Mouse (Mus musculus) neural tube, embryonic 14.5 days (tissue): ENCODE data around the gene Nfs1. TPM values are rescaled to one million over a fixed set of nuclear protein-coding genes. Genes with fewer than 3 reads are reported as not detected.

Source experiments
- ATAC-seq: fragments of 200-750 bp; cut with Nextera tagmentation; 2 replicates; pipeline ENCODE4 v1.8.0; 2017; ENCODE audit warnings: low read depth, mild to moderate bottlenecking, moderate TSS enrichment, moderate library complexity
- H3K27ac ChIP-seq: fragments of 300-500 bp; sonication (generic); 2 replicates; pipeline ENCODE4 v1.5.1; 2014; ENCODE audit warnings: low read depth, mild to moderate bottlenecking, control low read depth, low read length, moderate library complexity, mixed read lengths
- H3K27me3 ChIP-seq: fragments of 300-500 bp; sonication (generic); 2 replicates; pipeline ENCODE4 v1.6.1; 2014; ENCODE audit warnings: low read length; ENCODE audit not compliant: control insufficient read depth, insufficient read depth
- H3K36me3 ChIP-seq: fragments of 300-500 bp; sonication (generic); 2 replicates; pipeline ENCODE4 v1.6.1; 2014; ENCODE audit warnings: low read length, mixed read lengths; ENCODE audit not compliant: control insufficient read depth, insufficient read depth
- H3K4me1 ChIP-seq: fragments of 300-500 bp; sonication (generic); 2 replicates; pipeline ENCODE4 v1.6.1; 2014; ENCODE audit warnings: low read length; ENCODE audit not compliant: control insufficient read depth, insufficient read depth
- H3K4me2 ChIP-seq: fragments of 300-500 bp; sonication (generic); 2 replicates; pipeline ENCODE4 v1.6.1; 2014; ENCODE audit warnings: mild to moderate bottlenecking, low read depth, low read length, control low read depth
- H3K4me3 ChIP-seq: fragments of 300-500 bp; sonication (generic); 2 replicates; pipeline ENCODE4 v1.5.1; 2014; ENCODE audit warnings: low read depth, low read length, control low read depth, mixed read lengths
- H3K9ac ChIP-seq: fragments of 300-500 bp; sonication (generic); replicated peaks from 2 replicates; pipeline ENCODE4 v1.6.1; 2014; ENCODE audit warnings: low read depth, mild to moderate bottlenecking, control low read depth, low read length, mixed read lengths
- H3K9me3 ChIP-seq: fragments of 300-500 bp; sonication (generic); 2 replicates; pipeline ENCODE4 v1.6.1; 2016; ENCODE audit warnings: low read length; ENCODE audit not compliant: control insufficient read depth
- WGBS: fragments of 180-500 bp; shearing (Covaris S2); extraction: QIAGEN DNeasy Blood & Tissue Kit; methylation state at CpG from one replicate; pipeline ENCODE4 v1.1.7; 2014; 5-methylcytosine and 5-hydroxymethylcytosine counted together
- polyA plus RNA-seq: library from polyadenylated mRNA; unstranded; fragments of >200 nt; fragmentation: Nextera tagmentation; extraction: Ambion mirVana; gene quantifications from 2 replicates; pipeline ENCODE4 v1.2.1, GENCODE M21; 2014

Nfs1 gene
- polyA plus RNA-seq, 1 experiment from 2014 or later, result 28.8 TPM

DNA sequence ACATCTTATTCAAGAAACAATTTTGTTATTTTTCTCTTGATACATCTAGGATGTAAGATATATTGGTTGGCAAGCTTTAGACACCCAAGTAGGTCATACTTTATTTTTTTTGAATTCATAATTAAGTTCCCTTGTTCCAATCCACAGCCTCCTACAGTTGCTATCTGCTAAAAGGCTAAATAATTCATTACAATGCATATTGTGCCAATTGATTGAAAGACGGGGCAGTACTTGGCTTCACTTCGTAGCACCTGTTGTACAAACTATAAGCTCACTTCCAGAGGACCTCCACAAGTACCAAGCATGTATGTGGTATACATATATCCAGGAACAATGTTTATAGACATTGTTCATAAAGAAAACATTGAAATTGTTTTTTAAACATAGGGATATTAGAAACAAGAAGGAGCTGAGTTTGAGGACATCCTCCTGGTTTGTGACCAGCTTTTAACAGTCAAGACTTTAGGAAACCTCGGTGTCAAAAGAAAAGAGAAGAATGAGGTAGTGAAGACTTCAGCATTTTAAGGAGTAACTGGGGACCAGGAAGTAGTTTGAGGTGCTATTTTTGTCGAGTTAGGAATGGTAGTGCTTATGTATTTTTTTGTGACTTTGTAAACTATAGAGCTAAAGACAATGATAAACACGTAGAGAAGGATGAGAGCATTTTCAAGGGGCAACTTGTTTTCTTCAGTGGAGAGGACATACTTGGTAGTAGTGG, 2.4 kb upstream of the Nfs1 start:
- Histone ChIP-seq H3K4me1 (peaks cover 12% of the 10 kb centered on the region), H3K9me3 (no peaks in the 10 kb centered on the region), H3K36me3 (peaks cover 40% of the 10 kb centered on the region), H3K27me3 (no peaks in the 10 kb centered on the region), H3K9ac (no peak overlapping the region), H3K4me2 (no peak overlapping the region), H3K27ac (no peak overlapping the region), H3K4me3 (no peak overlapping the region)
- 69% methylated on average over 5 of the region's 5 CpGs for WGBS
- ATAC-seq, result no peak

GRCm38 (mm10) chr2:156145486-156146130, 1.6 kb upstream of the Nfs1 start:
- ATAC-seq, result no peak
- Histone ChIP-seq H3K9me3 (no peaks in the 10 kb centered on the region), H3K27me3 (no peaks in the 10 kb centered on the region), H3K36me3 (peaks cover 40% of the 10 kb centered on the region), H3K4me3 (peak overlapping the region; percentile 72; the same call in 1 of the 2 replicates), H3K9ac (no peak overlapping the region), H3K4me1 (peaks cover 12% of the 10 kb centered on the region), H3K27ac (no peak overlapping the region), H3K4me2 (peak overlapping the region; percentile 71; the same call in 1 of the 2 replicates)
- 56% methylated on average over 11 of the region's 11 CpGs for WGBS

DNA sequence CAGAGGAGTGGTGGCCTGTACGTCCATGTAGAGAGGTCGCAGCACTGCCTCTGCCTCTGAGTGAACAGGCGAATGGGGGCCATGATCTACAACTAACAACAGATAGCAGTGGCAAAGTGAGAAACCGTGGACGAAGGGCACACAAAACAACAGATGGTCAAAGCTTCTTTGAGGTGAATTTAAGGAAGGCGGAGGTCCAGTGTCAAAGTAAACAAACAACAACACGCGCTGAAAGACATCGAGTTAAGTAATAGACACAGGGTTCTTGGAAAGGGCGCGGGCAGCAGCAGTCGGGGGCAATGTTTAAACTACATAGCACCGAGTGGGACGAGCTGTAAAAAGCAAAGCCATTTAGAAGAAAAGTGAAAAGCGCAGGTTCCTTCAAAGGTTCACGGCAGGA, 619 bp downstream of the Nfs1 start:
- Histone ChIP-seq H3K9ac (peak overlapping the region; percentile 83), H3K4me2 (peak overlapping the region; percentile 71), H3K4me1 (peaks cover 12% of the 10 kb centered on the region), H3K27me3 (no peaks in the 10 kb centered on the region), H3K36me3 (peaks cover 22% of the 10 kb centered on the region), H3K9me3 (no peaks in the 10 kb centered on the region), H3K27ac (peak overlapping the region; percentile 90), H3K4me3 (peak overlapping the region; percentile 72)
- ATAC-seq, result peak; percentile 2; the same call in 1 of the 2 replicates
- WGBS, result 2% methylated on average over 16 of the region's 16 CpGs

- Histone ChIP-seq H3K4me3 (peak overlapping the region; percentile 72; the same call in 1 of the 2 replicates), H3K9me3 (no peaks in the 10 kb centered on the region), H3K27me3 (no peaks in the 10 kb centered on the region), H3K4me1 (peaks cover 12% of the 10 kb centered on the region), H3K27ac (no peak overlapping the region), H3K36me3 (peaks cover 16% of the 10 kb centered on the region), H3K4me2 (peak overlapping the region; percentile 71; the same call in 1 of the 2 replicates), H3K9ac (no peak overlapping the region)
- 86% methylated on average over 2 of the region's 2 CpGs for WGBS
- no peak for ATAC-seq
These were observed 1.2 kb downstream of the Nfs1 start for GRCm38 (mm10) chr2:156142820-156143219.

GRCm38 (mm10) chr2:156135695-156136094, 8.3 kb downstream of the Nfs1 start:
- no peak overlapping the region for H3K27ac ChIP-seq
- H3K4me2 ChIP-seq, result no peak overlapping the region
- H3K4me1 ChIP-seq, result no peaks in the 10 kb centered on the region
- no peak overlapping the region for H3K9ac ChIP-seq
- H3K9me3 ChIP-seq, result no peaks in the 10 kb centered on the region
- no peak overlapping the region for H3K4me3 ChIP-seq
- H3K36me3 ChIP-seq, result peaks cover 4% of the 10 kb centered on the region; the same call in 1 of the 2 replicates
- H3K27me3 ChIP-seq, result no peaks in the 10 kb centered on the region
- 91% methylated on average over 6 of the region's 6 CpGs for WGBS
- ATAC-seq, result no peak

DNA sequence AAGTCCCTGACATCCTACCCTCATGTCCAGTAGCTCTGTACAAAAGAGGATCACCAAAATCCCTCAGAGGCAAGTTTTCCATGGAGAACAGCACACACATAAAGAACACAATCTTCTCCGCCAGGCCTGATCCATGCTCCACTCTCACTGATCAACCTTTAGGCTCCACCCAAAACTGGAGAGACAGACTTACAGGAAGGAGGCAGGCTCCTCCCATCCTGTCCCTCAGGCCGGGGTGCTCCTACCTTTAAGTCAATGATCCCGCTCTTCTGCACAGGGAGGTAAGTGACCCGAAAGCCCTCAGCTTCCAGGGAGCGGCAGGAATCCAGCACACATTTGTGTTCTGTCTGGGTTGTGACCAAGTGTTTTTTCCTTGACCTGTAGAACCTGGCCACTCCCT, 9.8 kb downstream of the Nfs1 start:
- 87% methylated on average over 5 of the region's 5 CpGs for WGBS
- Histone ChIP-seq H3K27me3 (no peaks in the 10 kb centered on the region), H3K4me1 (no peaks in the 10 kb centered on the region), H3K4me3 (no peak overlapping the region), H3K4me2 (no peak overlapping the region), H3K9me3 (no peaks in the 10 kb centered on the region), H3K27ac (no peak overlapping the region), H3K36me3 (peaks cover 4% of the 10 kb centered on the region; the same call in 1 of the 2 replicates), H3K9ac (no peak overlapping the region)
- no peak for ATAC-seq

- H3K4me1 ChIP-seq, result no peaks in the 10 kb centered on the region
- ATAC-seq, result no peak
- no peaks in the 10 kb centered on the region for H3K9me3 ChIP-seq
- no peaks in the 10 kb centered on the region for H3K27me3 ChIP-seq
- H3K27ac ChIP-seq, result no peak within 1 kb of the TSS
- no peak within 1 kb of the TSS for H3K4me3 ChIP-seq
- WGBS, result 98% methylated on average over 5 of the region's 5 CpGs
- no peak within 1 kb of the TSS for H3K9ac ChIP-seq
- H3K4me2 ChIP-seq, result no peak within 1 kb of the TSS
- H3K36me3 ChIP-seq, result peaks cover 8% of the 10 kb centered on the region
These were observed 17.0 kb downstream of the Nfs1 start, which contains the start of gene Gm28036 for GRCm38 (mm10) chr2:156126992-156127391. Gene Gm28036, minus strand, starts transcription at chr2:156127092.

DNA sequence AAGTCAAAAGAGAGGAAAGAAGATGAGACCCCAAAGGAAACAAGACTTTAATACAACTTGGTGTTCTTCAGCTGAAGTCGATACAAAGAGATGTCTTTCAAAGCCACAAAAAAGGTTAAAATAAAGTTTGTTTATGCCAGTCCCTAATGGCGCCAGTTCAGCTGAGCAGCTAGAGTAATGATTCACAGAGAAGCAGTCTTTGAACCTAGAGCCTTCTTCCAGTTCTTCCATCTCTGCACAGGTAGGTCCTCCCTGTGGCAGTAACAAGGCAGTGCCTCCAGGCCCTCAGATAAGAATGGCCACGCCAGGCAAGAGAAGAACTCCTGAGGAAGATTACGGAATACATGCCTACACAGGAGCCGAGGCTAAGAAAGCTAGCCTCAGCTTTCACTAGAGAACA, 20.3 kb downstream of the Nfs1 start:
- 97% methylated on average over 5 of the region's 5 CpGs for WGBS
- no peak overlapping the region for H3K4me3 ChIP-seq
- H3K4me1 ChIP-seq, result no peaks in the 10 kb centered on the region
- no peaks in the 10 kb centered on the region for H3K9me3 ChIP-seq
- peaks cover 4% of the 10 kb centered on the region; the same call in 1 of the 2 replicates for H3K36me3 ChIP-seq
- H3K4me2 ChIP-seq, result no peak overlapping the region
- H3K27me3 ChIP-seq, result no peaks in the 10 kb centered on the region
- no peak overlapping the region for H3K27ac ChIP-seq
- ATAC-seq, result no peak
- H3K9ac ChIP-seq, result no peak overlapping the region

DNA sequence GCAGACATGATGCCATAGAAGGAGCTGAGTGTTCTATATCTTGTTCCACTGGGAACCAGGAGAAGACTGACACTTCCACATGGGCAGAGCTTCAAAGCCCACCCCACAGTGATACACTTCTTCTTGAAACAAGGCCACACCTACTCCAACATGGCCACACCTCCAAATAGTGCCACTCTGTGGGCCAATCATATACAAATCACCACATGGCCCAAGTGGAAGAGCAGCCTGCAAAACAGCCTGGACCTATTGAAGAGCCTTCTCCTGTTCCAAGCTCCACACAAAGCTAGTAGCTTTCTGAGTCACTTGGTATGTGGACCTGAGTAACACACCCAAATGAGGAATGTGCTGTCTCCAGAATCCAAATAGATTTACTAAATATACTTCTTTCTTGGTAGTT, 24.4 kb downstream of the Nfs1 start:
- Histone ChIP-seq H3K4me3 (no peak overlapping the region), H3K9ac (no peak overlapping the region), H3K4me2 (no peak overlapping the region), H3K36me3 (peaks cover 4% of the 10 kb centered on the region; the same call in 1 of the 2 replicates), H3K27ac (no peak overlapping the region), H3K4me1 (no peaks in the 10 kb centered on the region), H3K9me3 (no peaks in the 10 kb centered on the region), H3K27me3 (no peaks in the 10 kb centered on the region)
- no peak for ATAC-seq
